Mouse (Mus musculus): ENCODE measurements at regions not wholly inside any gene's neighbourhood (a gene's known extent, or its start where the extent isn't known, plus 50 kb on each side); places are given as distances from the start of the nearest gene placed in this dataset.

- TF ChIP-seq CTCF (IDR thresholded peaks at IDR 0.05; ENCODE audit: extremely low read depth, insufficient read depth, low read length) (no peak), POLR2A (IDR thresholded peaks at IDR 0.05; ENCODE audit: extremely low read depth, insufficient read depth, low read length) (no peak)
Observed at GRCm38 (mm10) chr16:55755309-55755832, 83.3 kb downstream of the Nfkbiz start.

Measured in cortical plate, adult 2 months (tissue).